Mouse (Mus musculus) kidney, postnatal 14 days (tissue): ENCODE measurements at regions not wholly inside any gene's neighbourhood (a gene's known extent, or its start where the extent isn't known, plus 50 kb on each side); places are given as distances from the start of the nearest gene placed in this dataset.

Experiments
- DNase-seq: peaks from one replicate; pipeline ENCODE4 v3.0.0; 2022; ENCODE audit warnings: mixed read lengths

GRCm38 (mm10) chr1:168010416-168010815 lies 321.4 kb downstream of the Lmx1a start:
- no peak for DNase-seq

- DNase-seq: peak; percentile 17
Observed at GRCm38 (mm10) chr1:168012069-168012468, 323.0 kb downstream of the Lmx1a start.

- DNase-seq: no peak
Observed at GRCm38 (mm10) chr1:168012611-168013010, 323.6 kb downstream of the Lmx1a start.

GRCm38 (mm10) chr1:168016375-168016890 lies 327.4 kb downstream of the Lmx1a start:
- DNase-seq: no peak

- DNase-seq: peak; percentile 63
Observed at GRCm38 (mm10) chr1:168026481-168026880, 337.4 kb downstream of the Lmx1a start.

- DNase-seq: no peak
Observed at GRCm38 (mm10) chr1:168044765-168045164, 355.7 kb downstream of the Lmx1a start.

- no peak for DNase-seq
Observed at GRCm38 (mm10) chr1:168046347-168046746, 357.3 kb downstream of the Lmx1a start.

- DNase-seq: no peak
Observed at GRCm38 (mm10) chr1:168046749-168047148, 357.7 kb downstream of the Lmx1a start.

GRCm38 (mm10) chr1:168049965-168050364 lies 360.9 kb downstream of the Lmx1a start:
- DNase-seq: no peak

GRCm38 (mm10) chr1:168056479-168056878 lies 367.4 kb downstream of the Lmx1a start:
- no peak for DNase-seq

GRCm38 (mm10) chr1:168057479-168057878 lies 368.4 kb downstream of the Lmx1a start:
- no peak for DNase-seq

GRCm38 (mm10) chr1:168058769-168059168 lies 369.7 kb downstream of the Lmx1a start:
- no peak for DNase-seq

- no peak for DNase-seq
Observed at GRCm38 (mm10) chr1:168064065-168064664, 367.9 kb downstream of the Pbx1 start.

GRCm38 (mm10) chr1:168065598-168066041 lies 366.4 kb downstream of the Pbx1 start:
- DNase-seq: no peak

- DNase-seq: peak; percentile 10
Observed at GRCm38 (mm10) chr1:168066810-168067209, 365.3 kb downstream of the Pbx1 start.

- DNase-seq: no peak
Observed at GRCm38 (mm10) chr1:168068003-168068919, 363.8 kb downstream of the Pbx1 start.

- no peak for DNase-seq
Observed at GRCm38 (mm10) chr1:168068920-168069590, 363.0 kb downstream of the Pbx1 start.
